Mouse (Mus musculus): Measurements from ENCODE around the gene Arid1b. TPM values are rescaled to one million over a fixed set of nuclear protein-coding genes. Genes with fewer than 3 reads are reported as not detected.
"Not testable (repeated sequence)": the region's sequence is repeated elsewhere in the genome, so short reads cannot be mapped to it uniquely, and the experiment has no call there.

The Arid1b gene
- polyA plus RNA-seq, 1 experiment, result 13.3 TPM

DNA sequence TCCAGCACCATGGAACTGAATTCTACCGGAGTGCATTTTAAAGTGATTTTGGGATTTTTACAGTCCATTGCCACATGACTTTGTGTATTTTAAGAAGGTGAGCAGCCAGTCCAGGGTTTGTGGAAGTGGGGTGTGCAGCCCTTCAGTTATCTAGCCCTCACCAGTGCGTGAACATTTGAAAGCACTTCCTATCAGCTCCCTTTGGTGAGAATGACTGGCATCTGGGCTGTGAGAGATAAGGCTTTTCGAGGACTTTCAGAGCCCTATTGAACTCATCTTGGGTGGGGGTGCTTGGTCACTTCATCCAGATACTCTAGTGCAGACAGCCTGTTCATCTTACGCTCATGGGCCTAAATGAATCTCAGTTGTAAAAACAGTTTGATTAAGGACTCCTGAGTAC, 105.1 kb downstream of the Arid1b start:
- Histone ChIP-seq H3K4me3 (replicated peaks) (peak overlapping the region; percentile 33), H3K36me3 (replicated peaks; ENCODE audit: low read length) (peaks cover 26% of the 10 kb centered on the region), H3K4me1 (peaks cover 85% of the 10 kb centered on the region), H3K9me3 (no peaks in the 10 kb centered on the region), H3K27me3 (replicated peaks) (no peaks in the 10 kb centered on the region)
- TF ChIP-seq FLI1 (IDR thresholded peaks at IDR 0.05; ENCODE audit: low read length), result no peak
- TF ChIP-seq GATA1 (IDR thresholded peaks at IDR 0.05; ENCODE audit: borderline replicate concordance, low read length), result no peak

DNA sequence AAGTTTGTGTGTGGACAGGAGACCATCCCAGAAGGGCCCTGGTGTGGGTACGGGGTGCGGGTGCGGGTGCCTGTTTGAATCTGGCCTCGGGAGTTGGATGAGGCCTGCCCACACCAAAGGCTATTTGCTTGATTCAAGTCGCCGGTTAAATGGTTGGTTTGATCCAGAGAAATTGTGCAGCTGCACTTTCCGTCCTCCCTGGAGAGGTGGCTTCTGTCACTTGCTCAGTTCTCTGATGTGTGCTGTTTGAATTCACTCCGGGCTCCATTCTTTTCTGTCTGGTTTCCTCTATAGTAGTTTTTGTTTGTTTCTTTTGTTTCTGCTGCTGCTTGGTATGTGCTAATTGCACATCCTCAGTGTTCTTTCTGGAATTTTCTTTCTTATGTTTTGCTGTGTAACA, 107.0 kb downstream of the Arid1b start:
- H3K4me1 ChIP-seq, result peaks cover 84% of the 10 kb centered on the region
- no peak overlapping the region for H3K4me3 ChIP-seq (replicated peaks)
- TF ChIP-seq GATA1 (IDR thresholded peaks at IDR 0.05; ENCODE audit: borderline replicate concordance, low read length), result no peak
- TF ChIP-seq FLI1 (IDR thresholded peaks at IDR 0.05; ENCODE audit: low read length), result no peak

DNA sequence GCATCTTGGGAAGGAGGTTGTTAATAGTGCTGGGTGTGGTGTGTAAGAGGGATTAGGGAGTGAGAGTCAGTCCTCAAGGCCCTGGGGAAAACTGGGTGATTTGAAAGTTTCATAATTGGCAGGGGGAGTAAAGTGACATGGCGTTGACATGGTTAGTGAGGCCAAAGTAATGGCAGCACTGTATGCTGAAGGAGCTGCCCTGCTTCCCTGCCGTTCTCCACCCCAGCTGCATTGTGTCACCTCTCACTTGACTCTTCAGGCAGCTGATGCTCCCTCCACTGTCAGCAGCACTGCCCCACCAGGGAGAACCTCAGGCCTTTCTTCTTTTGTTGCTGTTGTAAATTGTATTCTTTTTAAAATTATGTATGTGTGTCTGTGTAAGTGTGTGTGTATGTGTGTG, 107.8 kb downstream of the Arid1b start:
- TF ChIP-seq GATA1 (IDR thresholded peaks at IDR 0.05; ENCODE audit: borderline replicate concordance, low read length) (no peak), FLI1 (IDR thresholded peaks at IDR 0.05; ENCODE audit: low read length) (no peak)
- Histone ChIP-seq H3K4me1 (peaks cover 84% of the 10 kb centered on the region), H3K27me3 (replicated peaks) (peaks cover 12% of the 10 kb centered on the region), H3K4me3 (replicated peaks) (peak overlapping the region; percentile 35), H3K36me3 (replicated peaks; ENCODE audit: low read length) (peaks cover 41% of the 10 kb centered on the region), H3K9me3 (no peaks in the 10 kb centered on the region)

More for the DNA sequence above, 107.0 kb downstream of the Arid1b start:
- Histone ChIP-seq H3K27me3 (replicated peaks) (peaks cover 6% of the 10 kb centered on the region), H3K36me3 (replicated peaks; ENCODE audit: low read length) (peaks cover 34% of the 10 kb centered on the region), H3K9me3 (no peaks in the 10 kb centered on the region)

DNA sequence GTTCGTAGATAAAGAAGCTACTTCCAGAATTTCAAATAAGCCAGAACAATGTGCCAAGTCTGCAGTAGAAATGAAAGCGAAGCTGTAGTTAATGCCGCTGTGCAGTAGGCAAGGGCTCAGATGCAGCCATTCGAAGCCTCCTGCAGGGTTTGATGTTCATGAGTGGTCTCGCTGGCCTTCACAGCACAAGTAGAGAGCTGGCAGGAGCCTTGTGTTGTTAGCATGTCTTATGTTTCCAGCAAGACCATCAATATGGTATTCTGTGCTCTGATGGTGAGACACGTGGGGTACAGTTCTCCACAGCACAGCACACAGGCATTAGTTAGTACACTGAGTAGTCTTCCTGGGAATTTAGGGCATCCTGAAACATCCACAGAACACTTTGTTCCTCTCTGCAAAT, 111.6 kb downstream of the Arid1b start:
- Histone ChIP-seq H3K27me3 (replicated peaks) (peaks cover 21% of the 10 kb centered on the region), H3K36me3 (replicated peaks; ENCODE audit: low read length) (peaks cover 33% of the 10 kb centered on the region), H3K9me3 (no peaks in the 10 kb centered on the region), H3K4me1 (peaks cover 75% of the 10 kb centered on the region), H3K4me3 (replicated peaks) (no peak overlapping the region)
- TF ChIP-seq FLI1 (IDR thresholded peaks at IDR 0.05; ENCODE audit: low read length) (no peak), GATA1 (IDR thresholded peaks at IDR 0.05; ENCODE audit: borderline replicate concordance, low read length) (no peak)

DNA sequence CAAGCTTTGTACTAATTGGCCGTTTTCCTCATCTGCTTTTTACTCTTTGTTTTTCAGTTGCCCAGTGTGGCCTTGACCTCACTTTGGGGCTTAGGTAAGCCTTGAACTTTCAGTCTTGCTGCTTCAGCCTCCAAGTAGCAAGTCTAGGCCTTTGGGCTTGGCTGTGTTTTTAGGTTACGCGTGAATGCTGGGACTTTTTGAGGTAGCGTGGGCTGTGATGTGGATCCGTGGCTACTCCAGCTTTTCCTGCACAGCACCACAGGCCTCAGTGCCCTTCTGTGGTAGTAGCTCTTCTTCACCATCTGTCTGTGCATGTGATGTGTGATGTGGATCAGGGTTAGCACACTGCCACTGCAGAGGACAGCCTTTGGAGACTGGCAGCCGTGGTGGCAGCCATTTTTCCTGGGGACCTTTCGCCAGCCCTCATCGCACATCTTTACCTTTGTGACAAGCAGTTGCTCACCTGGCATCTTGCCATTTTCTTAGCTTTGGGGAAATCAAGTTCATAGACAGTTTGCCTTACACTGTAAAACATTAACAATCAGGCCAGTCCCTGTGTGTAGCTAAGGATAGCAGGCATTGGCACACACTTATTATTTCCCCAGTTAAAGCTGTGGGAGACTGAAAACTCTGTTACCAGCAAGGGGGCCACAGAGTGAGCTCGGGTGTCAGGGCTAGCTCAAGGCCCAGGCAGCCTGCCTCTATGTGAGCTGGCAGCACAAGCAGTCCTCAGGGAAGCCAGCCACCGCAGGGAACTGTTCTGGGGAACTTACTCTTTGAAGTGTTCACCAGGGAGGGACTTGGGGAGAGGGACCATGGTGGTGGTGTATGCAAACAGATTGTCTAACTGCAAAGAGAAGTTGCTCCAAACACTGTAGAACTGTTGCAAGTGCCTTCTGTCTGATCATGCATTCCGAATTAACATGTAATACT, 112.4 kb downstream of the Arid1b start:
- no peak for TF ChIP-seq GATA1 (IDR thresholded peaks at IDR 0.05; ENCODE audit: borderline replicate concordance, low read length)
- TF ChIP-seq FLI1 (IDR thresholded peaks at IDR 0.05; ENCODE audit: low read length), result no peak
- H3K4me1 ChIP-seq, result peaks cover 70% of the 10 kb centered on the region
- peaks cover 30% of the 10 kb centered on the region for H3K36me3 ChIP-seq (replicated peaks; ENCODE audit: low read length)

DNA sequence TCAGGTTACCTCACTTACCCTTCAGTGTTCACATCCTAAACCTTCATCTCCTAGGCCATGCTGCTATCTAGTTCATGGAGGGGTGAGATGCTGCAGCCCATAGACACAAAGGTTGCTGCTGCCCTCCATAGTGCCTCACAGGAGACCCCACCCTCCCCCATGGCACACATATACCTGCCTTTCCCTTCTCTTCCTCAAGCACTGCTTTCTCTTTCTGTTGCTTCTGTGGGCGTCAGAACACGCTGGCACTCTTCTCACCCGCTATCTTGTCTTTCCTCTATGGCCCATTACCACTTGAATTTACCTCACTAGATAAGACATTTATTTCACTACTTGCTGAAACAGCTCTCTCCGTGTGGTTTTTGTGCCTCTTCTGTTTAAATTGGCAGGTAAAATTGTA, 113.4 kb downstream of the Arid1b start:
- Histone ChIP-seq H3K27me3 (replicated peaks) (peaks cover 24% of the 10 kb centered on the region), H3K9me3 (no peaks in the 10 kb centered on the region), H3K4me3 (replicated peaks) (peak overlapping the region; percentile 1), H3K4me1 (peaks cover 69% of the 10 kb centered on the region), H3K36me3 (replicated peaks; ENCODE audit: low read length) (peaks cover 36% of the 10 kb centered on the region)
- TF ChIP-seq GATA1 (IDR thresholded peaks at IDR 0.05; ENCODE audit: borderline replicate concordance, low read length) (no peak), FLI1 (IDR thresholded peaks at IDR 0.05; ENCODE audit: low read length) (no peak)

More for the DNA sequence above, 112.4 kb downstream of the Arid1b start:
- Histone ChIP-seq H3K4me3 (replicated peaks) (no peak overlapping the region), H3K27me3 (replicated peaks) (peaks cover 21% of the 10 kb centered on the region), H3K9me3 (no peaks in the 10 kb centered on the region)

DNA sequence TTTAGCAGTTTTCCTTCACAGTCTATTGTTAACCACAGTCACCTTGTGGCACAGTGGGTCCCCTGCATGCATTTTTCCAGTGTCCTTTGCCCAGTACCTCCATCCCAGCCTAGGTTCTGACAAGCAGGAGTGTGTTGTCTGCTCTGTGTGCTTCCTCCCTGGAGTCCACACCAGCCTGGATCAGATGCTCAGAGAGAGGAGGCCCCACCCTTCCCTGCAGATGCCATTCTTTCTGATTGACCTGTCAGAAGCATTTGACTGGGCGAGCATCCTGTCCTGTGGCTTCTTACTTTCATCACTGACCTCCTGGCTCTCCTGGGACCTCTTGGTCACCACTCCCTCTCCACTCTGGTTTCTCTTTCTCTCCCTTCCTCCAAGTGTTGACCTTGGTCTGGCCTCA, 113.9 kb downstream of the Arid1b start:
- Histone ChIP-seq H3K4me1 (peaks cover 69% of the 10 kb centered on the region), H3K4me3 (replicated peaks) (peak overlapping the region; percentile 11), H3K36me3 (replicated peaks; ENCODE audit: low read length) (peaks cover 36% of the 10 kb centered on the region), H3K27me3 (replicated peaks) (peaks cover 24% of the 10 kb centered on the region), H3K9me3 (no peaks in the 10 kb centered on the region)
- TF ChIP-seq GATA1 (IDR thresholded peaks at IDR 0.05; ENCODE audit: borderline replicate concordance, low read length), result no peak
- no peak for TF ChIP-seq FLI1 (IDR thresholded peaks at IDR 0.05; ENCODE audit: low read length)

DNA sequence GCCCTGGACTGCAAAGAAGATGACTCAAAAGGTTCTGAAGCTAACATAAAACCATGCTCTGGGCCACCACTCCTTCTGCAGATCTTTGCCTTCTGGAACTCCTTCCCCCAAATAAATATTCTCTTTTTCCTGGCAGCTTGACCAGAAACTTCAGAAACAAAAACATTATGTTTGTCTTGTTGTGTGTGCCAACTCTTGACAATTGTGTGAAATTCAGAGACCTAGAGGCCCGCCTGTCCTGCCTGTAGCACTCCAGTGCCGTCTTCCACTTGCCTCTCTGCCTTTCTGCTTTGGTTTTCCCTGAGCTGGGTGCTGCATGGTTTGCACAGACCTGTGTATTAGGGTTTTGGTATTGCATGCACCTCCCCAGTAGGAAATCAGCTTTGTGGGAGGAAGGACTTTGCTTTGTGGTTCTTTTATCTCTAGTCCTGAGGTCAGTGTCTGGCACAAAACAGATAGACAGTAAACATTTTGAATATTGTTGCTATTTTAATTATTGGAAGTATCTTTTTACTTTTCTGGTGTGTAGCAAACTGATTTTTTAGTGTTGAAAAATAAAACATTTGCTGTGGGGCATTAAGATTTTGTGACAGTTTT, 114.5 kb downstream of the Arid1b start:
- Histone ChIP-seq H3K4me1 (peaks cover 66% of the 10 kb centered on the region), H3K9me3 (no peaks in the 10 kb centered on the region), H3K4me3 (replicated peaks) (no peak overlapping the region), H3K27me3 (replicated peaks) (peaks cover 24% of the 10 kb centered on the region), H3K36me3 (replicated peaks; ENCODE audit: low read length) (peaks cover 36% of the 10 kb centered on the region)
- TF ChIP-seq FLI1 (IDR thresholded peaks at IDR 0.05; ENCODE audit: low read length), result no peak
- TF ChIP-seq GATA1 (IDR thresholded peaks at IDR 0.05; ENCODE audit: borderline replicate concordance, low read length), result no peak

DNA sequence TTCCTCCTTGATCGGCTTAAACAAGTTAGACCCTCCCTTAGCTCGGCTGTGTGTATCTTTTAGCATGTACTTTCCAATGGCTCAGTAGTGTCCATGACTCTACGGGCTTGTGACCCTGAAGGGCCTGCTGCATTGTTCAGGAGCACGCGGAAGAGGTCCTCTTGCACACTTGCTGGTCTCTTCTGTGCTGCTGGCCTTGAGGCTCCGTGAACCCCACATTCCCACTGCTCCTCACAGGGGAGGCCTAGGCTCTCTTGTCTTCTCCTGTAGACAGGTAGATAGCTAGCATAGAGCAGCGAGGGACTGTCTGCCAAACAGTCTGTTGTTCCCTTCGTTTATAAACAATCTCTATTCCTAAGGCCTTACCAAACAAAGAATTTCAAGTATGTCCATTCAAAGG, 115.2 kb downstream of the Arid1b start:
- Histone ChIP-seq H3K36me3 (replicated peaks; ENCODE audit: low read length) (peaks cover 33% of the 10 kb centered on the region), H3K4me3 (replicated peaks) (no peak overlapping the region), H3K27me3 (replicated peaks) (peaks cover 24% of the 10 kb centered on the region), H3K9me3 (no peaks in the 10 kb centered on the region), H3K4me1 (peaks cover 60% of the 10 kb centered on the region)
- TF ChIP-seq GATA1 (IDR thresholded peaks at IDR 0.05; ENCODE audit: borderline replicate concordance, low read length) (no peak), FLI1 (IDR thresholded peaks at IDR 0.05; ENCODE audit: low read length) (no peak)

DNA sequence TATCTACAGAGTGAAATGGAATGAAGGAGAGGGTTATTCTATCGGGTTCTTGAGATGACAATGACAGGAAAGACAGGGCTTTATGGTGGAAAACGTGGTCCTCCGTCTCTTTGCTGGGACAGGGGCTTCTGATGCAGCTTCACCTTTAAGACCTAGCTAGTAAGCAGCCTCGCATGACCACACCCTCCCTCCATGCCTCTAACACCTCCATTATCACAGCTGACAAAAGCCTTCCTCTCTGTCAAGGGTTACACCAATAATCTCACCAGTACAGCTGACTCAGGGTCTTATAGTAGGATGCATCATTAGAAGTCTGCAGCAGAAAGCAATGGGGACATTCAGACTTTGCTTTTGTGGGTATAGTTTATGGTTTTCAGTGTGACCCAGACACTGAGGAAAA, 116.0 kb downstream of the Arid1b start:
- H3K4me3 ChIP-seq (replicated peaks), result no peak overlapping the region
- H3K4me1 ChIP-seq, result peaks cover 52% of the 10 kb centered on the region
- peaks cover 23% of the 10 kb centered on the region for H3K27me3 ChIP-seq (replicated peaks)
- no peak for TF ChIP-seq GATA1 (IDR thresholded peaks at IDR 0.05; ENCODE audit: borderline replicate concordance, low read length)
- TF ChIP-seq FLI1 (IDR thresholded peaks at IDR 0.05; ENCODE audit: low read length), result no peak
- peaks cover 27% of the 10 kb centered on the region for H3K36me3 ChIP-seq (replicated peaks; ENCODE audit: low read length)
- no peaks in the 10 kb centered on the region for H3K9me3 ChIP-seq

DNA sequence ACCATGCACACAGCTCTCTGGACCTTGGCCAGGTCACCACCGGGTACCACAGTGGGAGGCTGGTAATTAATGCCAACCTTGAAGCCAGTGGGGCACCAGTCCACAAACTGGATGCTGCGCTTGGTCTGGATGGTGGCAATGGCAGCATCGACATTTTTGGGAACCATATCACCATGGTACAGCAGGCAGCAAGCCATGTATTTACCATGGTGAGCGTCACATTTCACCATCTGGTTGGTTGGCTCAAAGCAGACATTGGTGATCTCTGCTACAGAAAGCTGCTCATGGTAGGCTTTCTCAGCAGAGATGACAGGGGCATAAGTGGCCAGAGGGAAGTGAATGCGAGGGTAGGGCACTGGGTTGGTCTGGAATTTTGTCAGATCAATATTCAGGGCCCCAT, 116.8 kb downstream of the Arid1b start:
- peaks cover 19% of the 10 kb centered on the region for H3K27me3 ChIP-seq (replicated peaks)
- not testable (repeated sequence) for H3K4me3 ChIP-seq (replicated peaks); H3K9me3 ChIP-seq
- H3K36me3 ChIP-seq (replicated peaks; ENCODE audit: low read length), result peaks cover 26% of the 10 kb centered on the region
- H3K4me1 ChIP-seq, result peaks cover 45% of the 10 kb centered on the region

Measured in megakaryocyte, embryonic 14.5 days (primary cell).